Mouse (Mus musculus) hindbrain, embryonic 13.5 days (tissue): ENCODE measurements around the gene Depdc1a. TPM values are rescaled to one million over a fixed set of nuclear protein-coding genes. Genes with fewer than 3 reads are reported as not detected.
"Not testable (repeated sequence)": the region's sequence is repeated elsewhere in the genome, so short reads cannot be mapped to it uniquely, and the experiment has no call there.

Experiments
- ATAC-seq: fragments of 200-750 bp; cut with Nextera tagmentation; 2 replicates; pipeline ENCODE4 v1.8.0; 2017; ENCODE audit warnings: moderate TSS enrichment; ENCODE audit not compliant: low FRiP score
- H3K27ac ChIP-seq: fragments of 300-500 bp; sonication (generic); 2 replicates; pipeline ENCODE4 v1.5.1; 2015; ENCODE audit warnings: inconsistent platforms, mild to moderate bottlenecking, moderate library complexity
- H3K27me3 ChIP-seq: fragments of 300-500 bp; sonication (generic); 2 replicates; pipeline ENCODE4 v1.6.1; 2015; ENCODE audit warnings: mild to moderate bottlenecking, inconsistent platforms
- H3K36me3 ChIP-seq: fragments of 300-500 bp; sonication (generic); 2 replicates; pipeline ENCODE4 v1.6.1; 2015; ENCODE audit warnings: mild to moderate bottlenecking, inconsistent platforms
- H3K4me1 ChIP-seq: fragments of 300-500 bp; sonication (generic); replicated peaks from 2 replicates; pipeline ENCODE4 v1.6.1; 2015; ENCODE audit warnings: inconsistent platforms
- H3K4me2 ChIP-seq: fragments of 300-500 bp; sonication (generic); 2 replicates; pipeline ENCODE4 v1.6.1; 2015; ENCODE audit warnings: inconsistent platforms, mild to moderate bottlenecking, moderate library complexity
- H3K4me3 ChIP-seq: fragments of 300-500 bp; sonication (generic); 2 replicates; pipeline ENCODE4 v1.5.1; 2015; ENCODE audit warnings: mild to moderate bottlenecking, inconsistent platforms
- H3K9ac ChIP-seq: fragments of 300-500 bp; sonication (generic); 2 replicates; pipeline ENCODE4 v1.6.1; 2015; ENCODE audit warnings: mild to moderate bottlenecking, inconsistent platforms
- H3K9me3 ChIP-seq: fragments of 300-500 bp; sonication (generic); 2 replicates; pipeline ENCODE4 v1.6.1; 2016; ENCODE audit warnings: inconsistent platforms
- WGBS: fragments of 180-500 bp; shearing (Covaris S2); methylation state at CpG from one replicate; pipeline ENCODE4 v1.1.7; 2015; 5-methylcytosine and 5-hydroxymethylcytosine counted together
- polyA plus RNA-seq: library from polyadenylated mRNA; unstranded; fragments of >200 nt; fragmentation: Nextera tagmentation; extraction: Ambion mirVana; gene quantifications from 2 replicates; pipeline ENCODE4 v1.2.1, GENCODE M21; 2015

Depdc1a gene
- polyA plus RNA-seq, result 6.1 and 7.3 TPM in 2 replicates

DNA sequence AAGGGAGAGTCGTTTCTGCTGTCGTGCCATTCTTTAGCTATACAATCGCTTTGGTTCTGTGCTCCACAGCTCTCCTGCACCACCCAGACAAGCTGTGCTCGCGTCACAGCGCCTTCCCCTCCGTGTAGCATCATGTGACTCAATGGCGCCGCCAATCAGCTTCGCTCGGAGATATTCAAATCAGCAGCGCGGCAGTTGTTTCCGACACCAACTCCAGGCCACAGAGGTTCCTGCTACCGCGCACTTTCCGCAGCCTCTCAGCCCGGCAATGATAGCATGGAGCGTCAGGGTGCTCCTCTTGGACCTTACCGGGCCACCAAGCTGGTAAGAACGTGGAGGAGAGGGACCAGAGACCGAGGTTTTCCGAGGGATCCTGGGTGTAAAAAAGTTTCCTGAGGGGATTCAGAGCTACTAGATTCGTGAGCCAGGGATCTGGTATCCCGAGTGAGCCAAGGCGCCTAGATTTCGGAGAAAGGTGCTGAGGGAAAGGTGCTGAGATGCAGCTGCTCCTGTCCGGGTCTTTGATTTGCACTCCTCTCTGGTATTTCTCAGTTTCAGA lies at the start of gene Depdc1a:
Gene Depdc1a, plus strand, starts transcription at position 191 of the 559 bp plus-strand sequence.
- Histone ChIP-seq H3K27ac (no peak within 1 kb of the TSS), H3K4me3 (peak within 1 kb of the TSS; percentile 57), H3K27me3 (no peaks in the 10 kb centered on the region), H3K4me2 (peak within 1 kb of the TSS; percentile 65), H3K9ac (peak within 1 kb of the TSS; percentile 74), H3K4me1 (peaks cover 10% of the 10 kb centered on the region), H3K9me3 (no peaks in the 10 kb centered on the region), H3K36me3 (no peaks in the 10 kb centered on the region)
- peak; percentile 100 for ATAC-seq
- under 1% methylated on average over 28 of the region's 28 CpGs for WGBS

GRCm38 (mm10) chr3:159470059-159470458 lies 25.2 kb upstream of the Depdc1a start:
- Histone ChIP-seq H3K9ac (no peak overlapping the region), H3K4me2 (no peak overlapping the region), H3K27ac (no peak overlapping the region), H3K36me3 (no peaks in the 10 kb centered on the region), H3K4me1 (no peaks in the 10 kb centered on the region), H3K27me3 (no peaks in the 10 kb centered on the region), H3K9me3 (no peaks in the 10 kb centered on the region), H3K4me3 (no peak overlapping the region)
- no peak for ATAC-seq
- 42% methylated on average over 1 of the region's 1 CpGs for WGBS

- Histone ChIP-seq H3K4me2 (no peak overlapping the region), H3K9ac (no peak overlapping the region), H3K27me3 (no peaks in the 10 kb centered on the region), H3K4me3 (no peak overlapping the region), H3K9me3 (no peaks in the 10 kb centered on the region), H3K4me1 (no peaks in the 10 kb centered on the region), H3K27ac (no peak overlapping the region), H3K36me3 (no peaks in the 10 kb centered on the region)
- WGBS, result 82% methylated on average over 1 of the region's 1 CpGs
- ATAC-seq, result no peak
Observed at GRCm38 (mm10) chr3:159475465-159475864, 19.8 kb upstream of the Depdc1a start.

DNA sequence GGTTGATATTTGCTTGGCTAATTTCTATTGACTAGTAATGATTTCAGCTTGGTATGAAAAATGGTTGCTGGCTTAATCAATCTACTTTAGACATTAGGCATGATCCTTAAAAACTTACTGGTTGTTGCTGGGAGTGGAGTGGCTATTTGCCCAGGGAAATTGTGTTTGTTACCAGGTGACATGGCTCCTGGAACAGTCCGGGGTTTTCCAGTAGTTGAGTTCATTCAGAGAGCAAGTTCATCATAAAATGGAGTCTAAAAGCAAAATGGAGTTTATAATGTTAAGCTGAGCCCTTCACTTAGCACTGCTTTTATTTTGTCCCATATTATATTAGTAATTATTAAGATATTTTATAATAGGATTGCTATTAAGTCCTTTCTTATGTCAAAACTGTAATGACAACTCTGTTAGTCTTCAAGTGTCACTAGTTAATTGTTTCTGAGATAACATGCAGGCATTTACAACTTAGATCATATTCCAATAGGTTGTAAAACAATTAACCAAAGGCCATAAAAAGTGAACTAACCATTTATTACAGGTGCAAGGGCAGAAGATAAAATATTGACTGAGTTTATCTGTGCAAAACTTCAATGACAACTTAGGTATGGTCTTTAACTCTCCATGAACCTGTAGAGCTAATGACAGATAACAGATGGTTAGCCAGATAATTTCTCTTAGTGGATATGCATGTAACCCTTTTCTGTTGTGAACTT lies 17.8 kb upstream of the Depdc1a start:
- Histone ChIP-seq H3K9me3 (no peaks in the 10 kb centered on the region), H3K9ac (no peak overlapping the region), H3K4me1 (no peaks in the 10 kb centered on the region), H3K36me3 (no peaks in the 10 kb centered on the region), H3K27ac (no peak overlapping the region), H3K4me3 (no peak overlapping the region), H3K27me3 (no peaks in the 10 kb centered on the region), H3K4me2 (no peak overlapping the region)
- WGBS, result 94% methylated on average over 1 of the region's 1 CpGs
- ATAC-seq, result no peak

DNA sequence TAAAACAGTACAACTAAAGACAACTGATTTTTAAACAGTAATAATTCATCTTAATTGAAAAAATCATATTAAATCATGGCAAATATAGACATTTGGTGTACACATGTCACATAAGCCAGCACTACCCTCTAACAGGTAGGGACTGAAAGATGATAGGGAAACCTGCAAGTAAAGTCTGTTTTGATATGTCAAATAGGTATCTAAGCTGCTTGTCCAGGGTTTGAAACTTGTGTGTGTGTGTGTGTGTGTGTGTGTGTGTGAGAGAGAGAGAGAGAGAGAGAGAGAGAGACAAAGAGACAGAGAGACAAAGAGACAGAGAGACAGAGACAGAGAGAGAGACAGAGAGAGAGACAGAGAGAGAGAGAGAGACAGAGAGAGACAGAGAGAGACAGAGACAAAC lies 524 bp upstream of the Depdc1a start:
- not testable (repeated sequence) for H3K9me3 ChIP-seq, H3K36me3 ChIP-seq, H3K4me1 ChIP-seq, H3K27me3 ChIP-seq, H3K27ac ChIP-seq
- peak overlapping the region; percentile 74 for H3K9ac ChIP-seq
- ATAC-seq, result peak; percentile 63
- H3K4me3 ChIP-seq, result peak overlapping the region; percentile 57
- H3K4me2 ChIP-seq, result peak overlapping the region; percentile 65

DNA sequence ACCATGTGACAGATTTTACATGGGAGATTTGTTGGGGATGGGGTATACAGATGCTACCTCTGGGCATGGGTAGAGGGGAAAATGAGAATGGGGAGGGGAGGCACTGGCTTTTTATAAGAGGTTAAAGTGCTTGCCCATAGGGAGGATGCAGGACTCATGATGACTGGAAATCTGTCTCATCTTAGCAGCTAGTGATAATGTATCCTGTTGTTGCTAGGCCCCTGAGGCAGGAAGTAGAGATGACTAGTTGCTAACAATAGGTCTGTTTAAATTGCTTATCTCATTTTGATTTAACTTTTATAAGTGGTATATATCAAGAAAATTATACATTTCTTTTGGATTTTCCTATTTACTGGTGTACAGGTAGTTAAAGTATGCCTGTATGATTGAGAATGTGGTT lies 13.7 kb downstream of the Depdc1a start:
- no peak for ATAC-seq
- Histone ChIP-seq H3K36me3 (no peaks in the 10 kb centered on the region), H3K27me3 (no peaks in the 10 kb centered on the region), H3K4me3 (no peak overlapping the region), H3K4me1 (no peaks in the 10 kb centered on the region), H3K4me2 (no peak overlapping the region), H3K9ac (no peak overlapping the region), H3K27ac (no peak overlapping the region), H3K9me3 (no peaks in the 10 kb centered on the region)

DNA sequence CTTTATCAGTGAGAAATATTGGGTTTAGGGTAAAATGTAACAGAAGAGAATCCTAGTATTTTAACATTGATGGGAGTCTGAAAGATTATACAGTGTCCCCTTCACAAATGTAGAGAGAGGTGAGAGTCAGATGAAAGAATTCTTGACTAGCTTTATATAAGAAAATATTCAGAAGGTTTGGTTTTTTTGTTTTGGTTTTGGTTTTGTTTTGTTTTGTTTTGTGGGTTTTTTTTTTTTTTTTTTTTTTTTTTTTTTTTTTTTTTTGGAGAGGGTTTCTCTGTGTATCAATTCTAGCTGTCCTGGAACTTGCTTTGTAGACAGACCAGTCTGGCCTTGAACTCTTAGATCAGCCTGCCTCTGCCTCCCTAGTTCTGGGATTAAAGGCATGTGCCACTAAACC lies 33.3 kb downstream of the Depdc1a start:
- ATAC-seq, result no peak
- no peaks in the 10 kb centered on the region for H3K27me3 ChIP-seq
- no peaks in the 10 kb centered on the region for H3K9me3 ChIP-seq
- H3K4me3 ChIP-seq, result no peak overlapping the region
- no peak overlapping the region for H3K4me2 ChIP-seq
- no peak overlapping the region for H3K9ac ChIP-seq
- no peaks in the 10 kb centered on the region for H3K4me1 ChIP-seq
- no peak overlapping the region for H3K27ac ChIP-seq
- H3K36me3 ChIP-seq, result no peaks in the 10 kb centered on the region

DNA sequence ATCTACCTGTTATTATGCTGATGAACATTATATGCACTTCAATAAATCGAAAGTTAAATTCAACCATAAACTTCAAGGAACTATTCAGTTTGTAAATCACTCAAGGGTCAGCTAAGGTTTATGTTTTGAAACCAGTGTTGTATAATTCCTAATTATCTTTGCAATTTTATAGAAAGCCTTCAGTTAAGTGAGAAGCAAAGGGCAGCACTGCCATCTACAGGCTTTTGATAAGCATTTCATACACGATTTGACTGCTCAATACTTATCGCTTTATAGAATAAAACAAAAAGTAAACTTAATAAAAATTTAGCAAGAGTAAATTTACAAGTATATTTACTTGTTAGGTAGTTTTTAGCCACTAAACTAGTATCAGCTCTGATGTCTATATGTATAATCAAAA lies 53.1 kb downstream of the Depdc1a start:
- WGBS, result 81% methylated on average over 3 of the region's 3 CpGs
- Histone ChIP-seq H3K4me2 (no peak overlapping the region), H3K9me3 (no peaks in the 10 kb centered on the region), H3K27ac (no peak overlapping the region), H3K4me3 (no peak overlapping the region), H3K4me1 (no peaks in the 10 kb centered on the region), H3K9ac (no peak overlapping the region), H3K36me3 (no peaks in the 10 kb centered on the region), H3K27me3 (no peaks in the 10 kb centered on the region)
- ATAC-seq, result no peak

DNA sequence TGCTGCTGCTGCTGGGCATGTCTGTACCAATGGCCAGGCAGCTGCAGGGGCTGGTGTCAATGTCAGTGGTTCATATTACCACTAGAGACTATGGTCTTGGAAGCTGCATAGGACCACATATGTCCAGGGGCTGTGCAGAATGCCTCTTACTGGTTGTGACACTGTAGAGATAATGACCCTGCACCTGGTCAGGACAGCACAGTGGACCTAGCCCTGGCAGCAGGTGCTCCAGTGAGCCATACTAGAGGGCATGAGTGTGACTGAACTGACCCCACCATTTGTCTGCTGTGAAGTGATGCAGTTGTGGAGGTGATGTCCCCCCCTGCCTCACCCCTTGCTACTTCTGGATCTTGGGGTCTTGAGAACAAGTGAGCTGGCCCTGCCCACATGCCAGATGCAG lies 55.0 kb downstream of the Depdc1a start:
- no peak overlapping the region for H3K4me2 ChIP-seq
- no peaks in the 10 kb centered on the region for H3K4me1 ChIP-seq
- H3K4me3 ChIP-seq, result no peak overlapping the region
- no peak overlapping the region for H3K9ac ChIP-seq
- ATAC-seq, result no peak; the same call in 1 of the 2 replicates
- H3K27ac ChIP-seq, result no peak overlapping the region
- H3K27me3 ChIP-seq, result no peaks in the 10 kb centered on the region
- H3K9me3 ChIP-seq, result no peaks in the 10 kb centered on the region
- no peaks in the 10 kb centered on the region for H3K36me3 ChIP-seq

Other genes with a start within 250 kb of the Depdc1a start
- not detected in 2 replicates for gene Rpe65, start 103.7 kb downstream of the Depdc1a start, polyA plus RNA-seq